Mouse (Mus musculus): ENCODE measurements at regions not wholly inside any gene's neighbourhood (a gene's known extent, or its start where the extent isn't known, plus 50 kb on each side); places are given as distances from the start of the nearest gene placed in this dataset.

GRCm38 (mm10) chr11:42067788-42068187 lies 67.1 kb upstream of the Gabrg2 start:
- peak; percentile 23 to 39 for DNase-seq

- no peak for DNase-seq
Observed at GRCm38 (mm10) chr11:42051567-42051966, 50.9 kb upstream of the Gabrg2 start.
